Mouse (Mus musculus) liver, embryonic 14.5 days (tissue): ENCODE measurements around the gene Clic1.
A peak's percentile ranks its signal among the peaks of the same experiment; 100 is the strongest.

Source experiments
- CTCF ChIP-seq: IDR thresholded peaks from 2 replicates; pipeline ENCODE4 v1.5.1; 2016; ENCODE audit warnings: antibody characterized with exemption, low read depth, control low read depth
- EP300 ChIP-seq: IDR thresholded peaks from 2 replicates; pipeline ENCODE4 v1.6.1; 2016; ENCODE audit warnings: antibody characterized with exemption, low read depth

DNA sequence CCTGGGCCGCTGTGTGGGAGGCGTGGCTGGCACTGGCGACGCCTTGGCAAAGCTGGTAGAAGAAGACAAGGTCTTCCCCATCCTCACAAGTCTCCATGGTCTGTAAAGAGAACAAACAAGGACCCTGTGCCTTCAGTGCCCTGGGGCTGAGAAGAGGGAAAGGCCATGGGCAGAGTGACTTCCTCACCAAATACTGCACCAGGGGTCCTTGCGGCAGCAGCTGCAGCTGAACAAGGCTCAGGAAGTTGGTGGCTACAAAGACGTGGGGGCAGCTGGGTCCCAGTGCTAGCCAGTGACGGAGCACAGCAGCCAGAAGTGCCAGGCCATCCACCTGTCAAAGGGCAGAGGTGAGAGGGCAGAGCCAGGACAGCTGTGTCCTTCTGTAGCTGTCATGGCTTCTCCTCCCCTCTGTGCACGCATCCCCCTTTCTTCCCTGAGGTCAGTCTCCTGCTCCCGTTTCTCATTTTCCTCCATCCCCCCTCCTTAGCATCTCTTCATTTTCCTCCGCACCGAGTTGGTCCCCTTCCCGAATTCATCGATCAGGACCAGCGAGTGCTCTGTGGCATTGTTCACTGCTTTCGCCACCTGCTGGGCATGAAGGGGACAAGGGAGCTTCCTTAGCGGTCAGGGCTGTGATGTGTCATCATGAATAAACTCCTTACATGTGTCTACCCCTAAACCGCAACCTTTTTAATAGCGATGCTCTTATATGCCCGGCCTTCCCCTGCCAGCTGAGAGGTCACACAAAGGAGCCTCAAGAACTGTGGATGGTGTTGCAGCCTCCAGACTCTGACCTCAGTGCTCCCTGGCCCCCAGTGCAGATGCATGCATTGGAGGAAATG lies 19.9 kb upstream of the Clic1 start:
- TF ChIP-seq CTCF, result peak; percentile 80
- no peak for TF ChIP-seq EP300
